Mouse (Mus musculus) limb, embryonic 11.5 days (tissue): Measurements from ENCODE around the gene Cyct. TPM values are rescaled to one million over a fixed set of nuclear protein-coding genes. Genes with fewer than 3 reads are reported as not detected.

ENCODE experiments used
- ATAC-seq: fragments of 200-750 bp; cut with Nextera tagmentation; 2 replicates; pipeline ENCODE4 v1.8.0; 2017; ENCODE audit warnings: low read depth; ENCODE audit not compliant: insufficient number of reproducible peaks, low FRiP score, low TSS enrichment
- DNase-seq: peaks from one replicate; pipeline ENCODE4 v3.0.0-alpha.2; 2015; ENCODE audit warnings: low spot score
- H3K27ac ChIP-seq: fragments of 300-500 bp; sonication (generic); replicated peaks from 2 replicates; pipeline ENCODE4 v1.5.1; 2014; ENCODE audit warnings: low read depth, mild to moderate bottlenecking, low read length
- H3K27me3 ChIP-seq: fragments of 300-500 bp; sonication (generic); 2 replicates; pipeline ENCODE4 v1.6.1; 2014; ENCODE audit warnings: mild to moderate bottlenecking, low read length, mixed read lengths; ENCODE audit not compliant: control insufficient read depth, insufficient read depth
- H3K36me3 ChIP-seq: fragments of 300-500 bp; sonication (generic); 2 replicates; pipeline ENCODE4 v1.6.1; 2014; ENCODE audit warnings: mild to moderate bottlenecking, low read length, moderate library complexity, mixed read lengths; ENCODE audit not compliant: control insufficient read depth, insufficient read depth
- H3K4me1 ChIP-seq: fragments of 300-500 bp; sonication (generic); 2 replicates; pipeline ENCODE4 v1.6.1; 2014; ENCODE audit warnings: low read length, mixed read lengths; ENCODE audit not compliant: control insufficient read depth, insufficient read depth
- H3K4me2 ChIP-seq: fragments of 300-500 bp; sonication (generic); 2 replicates; pipeline ENCODE4 v1.6.1; 2014; ENCODE audit warnings: low read depth, mild to moderate bottlenecking, moderate library complexity; ENCODE audit not compliant: severe bottlenecking
- H3K4me3 ChIP-seq: fragments of 300-500 bp; sonication (generic); 2 replicates; pipeline ENCODE4 v1.5.1; 2014; ENCODE audit warnings: low read depth, low read length
- H3K9ac ChIP-seq: fragments of 300-500 bp; sonication (generic); 2 replicates; pipeline ENCODE4 v1.6.1; 2014; ENCODE audit warnings: mild to moderate bottlenecking, low read length
- H3K9me3 ChIP-seq: fragments of 300-500 bp; sonication (generic); 2 replicates; pipeline ENCODE4 v1.6.1; 2016; ENCODE audit warnings: low read length; ENCODE audit not compliant: control insufficient read depth
- WGBS: fragments of 180-500 bp; shearing (Covaris S2); extraction: QIAGEN DNeasy Blood & Tissue Kit; methylation state at CpG from one replicate; pipeline ENCODE4 v1.1.7; 2014; 5-methylcytosine and 5-hydroxymethylcytosine counted together
- polyA plus RNA-seq: library from polyadenylated mRNA; unstranded; fragments of >200 nt; fragmentation: Nextera tagmentation; extraction: Ambion mirVana; gene quantifications from 2 replicates; pipeline ENCODE4 v1.2.1, GENCODE M21; 2014

Cyct gene
- polyA plus RNA-seq, 1 experiment from 2014 or later, result not detected

GRCm38 (mm10) chr2:76378646-76379045 lies 18.4 kb upstream of the Cyct start:
- Histone ChIP-seq H3K27me3 (no peaks in the 10 kb centered on the region), H3K27ac (no peak overlapping the region), H3K9me3 (no peaks in the 10 kb centered on the region), H3K4me3 (no peak overlapping the region), H3K9ac (no peak overlapping the region), H3K4me1 (no peaks in the 10 kb centered on the region), H3K36me3 (peaks cover 13% of the 10 kb centered on the region), H3K4me2 (no peak overlapping the region)
- DNase-seq (no peak), ATAC-seq (no peak)
- 93% methylated on average over 19 of the region's 19 CpGs for WGBS

GRCm38 (mm10) chr2:76374544-76375206 lies 14.4 kb upstream of the Cyct start:
- WGBS, result 94% methylated on average over 6 of the region's 6 CpGs
- no peak overlapping the region for H3K9ac ChIP-seq
- no peaks in the 10 kb centered on the region for H3K9me3 ChIP-seq
- no peak overlapping the region for H3K4me2 ChIP-seq
- peaks cover 5% of the 10 kb centered on the region; the same call in 1 of the 2 replicates for H3K4me1 ChIP-seq
- ATAC-seq (no peak), DNase-seq (no peak)
- H3K4me3 ChIP-seq, result no peak overlapping the region
- H3K27ac ChIP-seq, result no peak overlapping the region
- H3K36me3 ChIP-seq, result peaks cover 13% of the 10 kb centered on the region
- no peaks in the 10 kb centered on the region for H3K27me3 ChIP-seq

GRCm38 (mm10) chr2:76372244-76372643 lies 12.0 kb upstream of the Cyct start:
- ATAC-seq (no peak), DNase-seq (no peak)
- Histone ChIP-seq H3K4me1 (peaks cover 5% of the 10 kb centered on the region; the same call in 1 of the 2 replicates), H3K9me3 (no peaks in the 10 kb centered on the region), H3K4me2 (no peak overlapping the region), H3K36me3 (peaks cover 6% of the 10 kb centered on the region), H3K4me3 (no peak overlapping the region), H3K27ac (no peak overlapping the region), H3K9ac (no peak overlapping the region), H3K27me3 (no peaks in the 10 kb centered on the region)
- WGBS, result 83% methylated on average over 4 of the region's 4 CpGs

GRCm38 (mm10) chr2:76370656-76370922 lies 10.3 kb upstream of the Cyct start:
- Histone ChIP-seq H3K36me3 (peaks cover 2% of the 10 kb centered on the region; the same call in 1 of the 2 replicates), H3K27me3 (no peaks in the 10 kb centered on the region), H3K4me3 (peak overlapping the region; percentile 85), H3K9me3 (no peaks in the 10 kb centered on the region), H3K4me1 (peaks cover 5% of the 10 kb centered on the region; the same call in 1 of the 2 replicates), H3K27ac (no peak overlapping the region), H3K4me2 (peak overlapping the region; percentile 92), H3K9ac (peak overlapping the region; percentile 86)
- WGBS, result 5% methylated on average over 7 of the region's 7 CpGs
- DNase-seq, result no peak
- no peak for ATAC-seq

GRCm38 (mm10) chr2:76369821-76370655 lies 9.8 kb upstream of the Cyct start, which contains the start of gene Rbm45:
TSS of gene Rbm45 (plus strand) at chr2:76369984.
- H3K4me2 ChIP-seq, result peak within 1 kb of the TSS; percentile 92
- H3K27me3 ChIP-seq, result no peaks in the 10 kb centered on the region
- peak within 1 kb of the TSS; percentile 85 for H3K4me3 ChIP-seq
- peak; percentile 80 for ATAC-seq
- no peak within 1 kb of the TSS for H3K27ac ChIP-seq
- DNase-seq, result peak; percentile 93
- H3K4me1 ChIP-seq, result peaks cover 5% of the 10 kb centered on the region; the same call in 1 of the 2 replicates
- H3K9ac ChIP-seq, result peak within 1 kb of the TSS; percentile 86
- 0 out of 2 replicates have a peak, but pooled peaks cover 2% of the 10 kb centered on the region for H3K36me3 ChIP-seq
- no peaks in the 10 kb centered on the region for H3K9me3 ChIP-seq
- WGBS, result under 1% methylated on average over 61 of the region's 61 CpGs

- WGBS, result 75% methylated on average over 13 of the region's 13 CpGs
- 0 out of 2 replicates have a peak, but pooled peaks cover 2% of the 10 kb centered on the region for H3K36me3 ChIP-seq
- 0 out of 2 replicates have a peak, but pooled peaks have one; percentile 24 for ATAC-seq
These were observed 8.8 kb upstream of the Cyct start for GRCm38 (mm10) chr2:76368861-76369660.

GRCm38 (mm10) chr2:76367188-76367922 lies 7.1 kb upstream of the Cyct start:
- 20% methylated on average over 9 of the region's 9 CpGs for WGBS
- DNase-seq (peak; percentile 89), ATAC-seq (no peak)
- H3K9ac ChIP-seq, result no peak overlapping the region
- H3K4me2 ChIP-seq, result no peak overlapping the region
- H3K27me3 ChIP-seq, result no peaks in the 10 kb centered on the region
- H3K36me3 ChIP-seq, result no peaks in the 10 kb centered on the region
- peaks cover 5% of the 10 kb centered on the region; the same call in 1 of the 2 replicates for H3K4me1 ChIP-seq
- H3K9me3 ChIP-seq, result no peaks in the 10 kb centered on the region
- H3K27ac ChIP-seq, result no peak overlapping the region
- H3K4me3 ChIP-seq, result no peak overlapping the region

More at GRCm38 (mm10) chr2:76368861-76369660, 8.8 kb upstream of the Cyct start:
- Histone ChIP-seq H3K27ac (no peak overlapping the region), H3K4me2 (no peak overlapping the region), H3K9ac (no peak overlapping the region), H3K4me1 (peaks cover 5% of the 10 kb centered on the region; the same call in 1 of the 2 replicates), H3K9me3 (no peaks in the 10 kb centered on the region), H3K4me3 (no peak overlapping the region), H3K27me3 (no peaks in the 10 kb centered on the region)
- DNase-seq, result no peak
